Mouse (Mus musculus) lung, postnatal 0 days (tissue): ENCODE results near the gene D10Jhu81e.

Experiments
- CTCF ChIP-seq: IDR thresholded peaks from 2 replicates; pipeline ENCODE4 v1.5.1; 2016; ENCODE audit warnings: antibody characterized with exemption, mild to moderate bottlenecking
- EP300 ChIP-seq: IDR thresholded peaks from 2 replicates; pipeline ENCODE4 v1.6.1; 2016; ENCODE audit warnings: antibody characterized with exemption, mild to moderate bottlenecking, control low read depth

DNA sequence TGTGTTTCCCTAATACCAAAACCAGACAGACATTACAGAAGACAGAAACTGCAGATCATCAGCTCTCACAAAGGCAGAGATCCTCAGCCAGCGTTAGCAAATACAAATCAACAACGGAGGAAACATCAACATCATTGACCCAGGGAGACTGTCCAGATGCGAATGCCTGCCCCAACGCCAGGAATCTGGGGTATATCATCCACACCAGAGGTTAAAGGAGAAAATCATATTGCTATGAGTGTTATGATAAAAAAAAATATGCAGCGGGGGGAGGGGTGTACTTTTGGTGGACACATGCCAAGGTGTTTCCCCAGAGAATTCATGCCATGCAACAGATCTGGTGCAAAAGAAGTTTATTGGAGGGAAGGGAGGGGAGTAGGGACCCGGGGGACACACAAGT, 12.7 kb downstream of the D10Jhu81e start:
- TF ChIP-seq EP300 (0 out of 2 replicates have a peak, but pooled peaks have one; percentile 29), CTCF (no peak)
